Mouse (Mus musculus): ENCODE results near the gene Crtac1.
A peak's percentile ranks its signal among the peaks of the same experiment; 100 is the strongest.

The Crtac1 gene

DNA sequence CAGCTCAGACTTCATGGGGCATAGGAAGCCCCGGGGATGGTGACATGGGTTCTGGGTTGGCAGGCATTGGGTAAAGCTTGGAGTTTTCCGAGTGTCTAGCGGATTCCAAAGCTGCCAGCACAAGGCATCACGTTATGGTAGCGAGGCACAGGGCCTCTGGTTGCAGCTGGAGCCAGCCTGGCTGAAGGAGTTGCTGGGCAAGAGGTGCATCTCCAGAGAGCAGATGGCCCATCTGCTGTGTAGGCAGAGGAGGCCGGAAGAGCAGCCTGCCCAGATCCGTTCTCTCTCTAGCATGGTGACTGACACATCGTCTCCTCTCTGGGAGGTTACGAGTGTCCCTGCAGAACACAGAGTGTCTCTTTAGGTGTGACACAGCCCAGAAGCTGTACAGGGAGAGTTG, 103.4 kb downstream of the Crtac1 start:
- DNase-seq (ENCODE audit: low read depth, low spot score) = no peak

DNA sequence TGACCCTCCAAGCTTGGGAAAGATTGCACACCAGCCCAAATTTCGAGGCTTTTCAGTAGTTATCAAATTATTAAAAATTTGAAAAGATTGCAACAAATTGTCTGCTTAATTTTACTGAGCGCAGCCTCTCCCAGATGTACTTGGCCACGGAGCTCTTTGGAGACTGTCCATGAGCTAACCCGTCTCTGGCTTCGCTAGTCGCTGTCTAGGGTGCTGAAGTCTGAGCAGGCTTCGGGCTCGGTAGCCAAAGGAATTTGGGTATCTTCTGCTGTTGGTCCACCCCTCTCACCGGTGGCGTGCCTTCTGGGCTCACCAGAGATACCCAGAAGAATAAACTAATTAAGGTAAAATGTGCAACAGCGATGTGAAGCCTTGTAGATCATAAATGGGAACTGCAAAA, 105.7 kb downstream of the Crtac1 start:
- no peak for DNase-seq (ENCODE audit: low read depth, low spot score)

DNA sequence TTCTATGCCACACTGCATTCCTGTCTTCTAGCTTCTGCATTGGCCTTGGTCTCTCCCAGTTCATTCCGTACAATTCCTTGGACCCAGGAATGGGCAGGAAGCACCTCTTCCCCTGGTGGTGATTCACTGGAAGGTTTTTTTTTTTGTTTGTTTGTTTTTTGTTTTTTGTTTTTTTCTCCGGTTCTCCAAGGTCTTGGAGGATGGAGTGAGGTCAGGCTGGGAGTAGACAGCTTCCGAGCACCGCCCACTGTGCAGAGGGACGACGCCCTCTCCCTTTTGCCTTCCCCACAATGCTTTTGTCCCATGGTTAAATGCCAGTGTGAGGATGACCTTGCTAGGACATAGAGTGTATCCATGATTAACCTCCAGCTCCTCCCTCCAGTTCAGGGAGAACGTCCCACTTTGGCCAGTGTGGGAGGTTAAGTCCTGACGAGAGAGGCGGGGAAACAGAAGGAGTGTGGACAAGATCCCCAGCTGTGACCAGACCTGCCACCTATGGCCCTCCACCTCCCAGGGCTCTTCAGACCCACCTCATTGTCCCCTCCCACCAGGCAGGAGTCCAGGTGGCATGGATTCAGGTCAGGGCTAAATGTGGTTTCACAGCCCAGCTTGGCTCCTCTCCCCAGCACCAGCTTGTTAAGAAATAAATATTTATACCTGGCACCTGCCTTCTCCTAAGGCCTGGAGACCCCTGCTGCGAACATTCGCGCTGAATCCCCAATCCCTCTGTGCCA, 109.1 kb downstream of the Crtac1 start:
- DNase-seq (ENCODE audit: low read depth, low spot score) = no peak

GRCm38 (mm10) chr19:42321936-42322335, 109.6 kb downstream of the Crtac1 start:
- no peak for DNase-seq (ENCODE audit: low read depth, low spot score)

- DNase-seq (ENCODE audit: low read depth, low spot score) = no peak
Measured at GRCm38 (mm10) chr19:42317648-42318425, 113.7 kb downstream of the Crtac1 start.

GRCm38 (mm10) chr19:42316998-42317397, 114.6 kb downstream of the Crtac1 start:
- no peak for DNase-seq (ENCODE audit: low read depth, low spot score)

GRCm38 (mm10) chr19:42316525-42316924, 115.1 kb downstream of the Crtac1 start:
- no peak for DNase-seq (ENCODE audit: low read depth, low spot score)

DNA sequence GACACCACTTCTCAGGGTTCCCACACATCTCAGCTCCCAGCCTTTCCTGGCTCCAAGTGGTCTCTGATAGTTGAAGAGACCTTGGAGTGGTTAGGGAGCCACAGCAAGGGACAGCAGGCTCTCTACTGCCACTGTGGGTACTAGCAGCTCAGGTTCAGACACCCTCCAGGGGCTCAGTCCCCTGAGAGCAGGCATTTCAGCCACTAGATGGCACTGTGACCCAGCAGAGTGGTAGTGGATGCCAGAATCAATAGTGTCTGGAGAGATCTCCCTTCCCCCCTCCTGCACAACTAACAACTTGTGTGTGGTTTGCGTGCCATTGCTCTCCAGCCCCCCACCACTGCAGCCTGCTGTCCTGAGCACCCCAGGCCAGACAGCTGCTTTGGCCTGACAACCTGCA, 115.7 kb downstream of the Crtac1 start:
- peak; percentile 63 for DNase-seq (ENCODE audit: low read depth, low spot score)

DNA sequence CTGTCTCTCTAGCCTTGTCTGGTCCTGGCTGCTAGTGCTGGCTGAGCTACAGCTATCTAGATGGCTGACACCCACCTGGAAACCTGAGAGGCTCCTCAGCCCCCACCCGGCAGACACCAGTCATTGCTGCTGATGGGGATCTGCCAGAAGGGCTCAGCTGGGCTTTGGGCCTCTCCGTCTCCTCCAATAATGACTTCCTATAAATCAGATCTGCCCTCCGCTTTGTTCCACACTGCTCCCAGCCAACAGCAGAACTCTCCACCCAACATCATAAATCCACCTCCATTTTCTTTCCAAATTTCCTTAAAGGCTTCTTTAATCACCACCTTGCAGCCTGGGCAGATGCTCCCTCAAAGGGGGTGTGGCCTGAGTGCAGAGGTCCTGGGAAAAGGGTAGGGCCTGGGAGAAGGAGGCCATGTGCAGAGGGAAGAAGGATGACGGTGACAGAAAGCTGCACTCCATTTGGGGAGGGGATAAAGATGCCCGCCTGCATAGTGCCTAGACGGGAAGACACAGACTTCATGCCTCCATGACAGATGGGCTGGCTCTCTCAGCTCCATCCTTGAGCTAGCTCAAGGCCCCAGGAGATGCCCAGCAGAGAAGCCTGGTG, 116.4 kb downstream of the Crtac1 start:
- DNase-seq (ENCODE audit: low read depth, low spot score) = no peak

DNA sequence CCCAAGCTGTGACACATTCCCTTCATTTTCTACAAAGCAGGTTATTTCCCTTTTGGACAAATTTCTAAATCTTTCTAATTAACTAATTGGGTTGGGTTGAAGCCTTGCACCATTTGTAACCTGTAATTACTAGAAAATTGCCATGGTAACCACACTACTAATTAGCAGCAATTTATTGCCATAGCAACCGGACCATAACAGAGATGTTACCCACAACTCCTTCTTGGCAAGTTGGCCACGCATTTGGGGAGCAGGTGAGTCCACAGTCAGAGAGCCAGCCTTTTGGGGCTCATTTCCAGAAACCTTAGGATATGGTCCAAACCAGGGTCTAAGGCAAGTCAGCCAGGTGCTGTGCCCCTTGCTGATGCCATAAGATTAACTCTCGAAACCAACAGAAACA, 119.4 kb downstream of the Crtac1 start:
- no peak for DNase-seq (ENCODE audit: low read depth, low spot score)

DNA sequence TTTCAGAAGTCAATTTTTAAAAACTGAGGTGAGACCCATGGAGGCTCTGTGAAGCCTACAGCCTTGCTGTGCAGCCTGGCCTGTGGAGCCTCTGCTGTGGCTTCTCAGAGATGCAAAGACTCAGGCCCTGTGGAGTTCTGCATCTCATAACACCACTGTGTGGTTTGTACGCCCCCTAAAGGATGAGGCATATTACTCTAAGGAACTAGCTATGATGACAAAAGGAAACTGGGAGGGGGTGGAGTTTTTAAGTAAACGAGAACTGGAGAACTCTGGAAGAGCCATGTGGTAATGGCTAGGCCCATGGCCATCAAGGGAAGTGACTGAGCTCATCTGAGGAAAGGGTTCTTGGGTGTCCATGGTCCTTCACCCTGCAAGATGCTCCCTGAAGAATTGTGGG, 120.3 kb downstream of the Crtac1 start:
- DNase-seq (ENCODE audit: low read depth, low spot score) = no peak

GRCm38 (mm10) chr19:42308931-42309330, 122.7 kb downstream of the Crtac1 start:
- DNase-seq (ENCODE audit: low read depth, low spot score) = no peak

GRCm38 (mm10) chr19:42307019-42307418, 124.6 kb downstream of the Crtac1 start:
- no peak for DNase-seq (ENCODE audit: low read depth, low spot score)

DNA sequence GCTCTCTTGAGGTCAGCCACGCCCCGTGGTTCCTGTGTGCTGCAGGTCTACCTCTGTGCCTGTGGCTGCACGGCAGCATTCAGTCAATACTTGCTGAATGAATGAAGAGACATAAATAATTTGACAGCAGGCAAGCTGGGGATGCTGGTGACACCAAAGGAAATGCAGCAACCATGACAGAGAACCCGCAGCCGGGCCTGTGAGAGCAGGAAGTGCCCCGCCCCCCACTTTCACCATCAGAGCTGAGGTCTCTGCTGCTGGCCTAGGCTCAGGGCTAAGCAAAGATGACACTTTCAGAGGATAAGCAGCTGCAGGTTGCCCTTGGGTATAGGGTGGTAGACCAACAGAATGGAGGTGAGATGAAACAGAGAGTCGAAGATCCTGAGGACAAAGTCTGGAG, 125.4 kb downstream of the Crtac1 start:
- DNase-seq (ENCODE audit: low read depth, low spot score) = no peak

DNA sequence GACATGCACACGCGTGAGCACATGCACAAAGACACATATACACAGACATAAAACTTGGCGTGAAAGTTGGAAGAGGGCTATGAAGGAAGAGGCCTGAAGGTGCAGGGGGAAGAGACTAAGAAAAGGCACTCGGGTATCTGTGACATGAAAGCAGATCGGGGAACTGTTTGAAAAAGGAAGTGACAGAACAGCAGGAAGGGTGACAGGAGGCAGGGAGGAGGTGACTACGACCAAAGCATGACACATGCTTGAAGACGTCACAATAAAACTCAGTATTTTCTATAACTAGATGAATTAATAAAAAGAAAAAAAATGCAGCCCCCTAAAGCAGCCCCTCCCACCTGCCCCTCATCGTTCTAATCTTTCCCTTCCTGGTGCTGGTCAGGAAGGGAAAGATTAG, 125.8 kb downstream of the Crtac1 start:
- no peak for DNase-seq (ENCODE audit: low read depth, low spot score)

DNA sequence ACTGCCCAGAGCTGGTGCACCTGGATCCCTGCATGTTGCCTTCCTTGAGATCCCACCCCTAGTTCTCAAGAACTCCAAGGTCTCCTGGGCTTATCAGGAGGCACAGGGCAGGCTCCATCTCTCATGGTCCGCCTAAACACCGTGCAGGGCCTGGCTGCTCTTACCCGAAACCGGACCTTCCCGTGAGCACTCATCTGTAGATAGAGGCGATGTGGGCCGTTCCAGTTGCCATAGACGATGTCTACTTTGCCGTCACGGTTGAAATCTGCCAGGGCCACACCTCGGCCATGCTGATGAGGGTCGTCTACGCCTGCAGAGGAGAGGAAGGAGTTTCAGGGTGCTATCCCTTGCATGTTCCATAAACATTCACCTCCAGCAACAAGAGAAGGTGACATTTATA, 127.1 kb downstream of the Crtac1 start:
- no peak for DNase-seq (ENCODE audit: low read depth, low spot score)

- no peak for DNase-seq (ENCODE audit: low read depth, low spot score)
Measured at GRCm38 (mm10) chr19:42303210-42303813, 128.3 kb downstream of the Crtac1 start.

GRCm38 (mm10) chr19:42293216-42293615, 138.4 kb downstream of the Crtac1 start:
- DNase-seq (ENCODE audit: low read depth, low spot score) = no peak

- no peak for DNase-seq (ENCODE audit: low read depth, low spot score)
Measured at GRCm38 (mm10) chr19:42292106-42292505, 139.5 kb downstream of the Crtac1 start.

GRCm38 (mm10) chr19:42290954-42291661, 140.5 kb downstream of the Crtac1 start:
- DNase-seq (ENCODE audit: low read depth, low spot score) = no peak

DNA sequence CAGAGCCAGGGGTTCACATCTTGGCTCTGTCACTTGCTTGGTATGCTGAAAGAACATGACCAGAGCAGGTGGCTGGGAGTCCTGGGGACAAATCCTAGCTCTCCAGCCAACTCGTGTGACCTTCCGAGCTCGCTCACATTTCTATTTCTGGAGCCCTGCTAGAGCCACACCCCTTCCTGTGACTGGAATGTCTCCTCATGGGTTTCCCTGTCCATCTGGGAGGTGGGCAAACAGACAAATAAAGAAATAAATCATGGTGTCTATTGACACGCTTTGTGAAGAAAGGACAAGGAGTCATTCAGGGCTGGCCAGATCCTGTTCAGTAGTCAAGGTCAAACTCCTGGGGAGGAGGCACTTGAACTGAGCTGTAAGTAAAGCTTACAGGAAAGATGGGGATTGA, 143.2 kb downstream of the Crtac1 start:
- no peak for DNase-seq (ENCODE audit: low read depth, low spot score)

DNA sequence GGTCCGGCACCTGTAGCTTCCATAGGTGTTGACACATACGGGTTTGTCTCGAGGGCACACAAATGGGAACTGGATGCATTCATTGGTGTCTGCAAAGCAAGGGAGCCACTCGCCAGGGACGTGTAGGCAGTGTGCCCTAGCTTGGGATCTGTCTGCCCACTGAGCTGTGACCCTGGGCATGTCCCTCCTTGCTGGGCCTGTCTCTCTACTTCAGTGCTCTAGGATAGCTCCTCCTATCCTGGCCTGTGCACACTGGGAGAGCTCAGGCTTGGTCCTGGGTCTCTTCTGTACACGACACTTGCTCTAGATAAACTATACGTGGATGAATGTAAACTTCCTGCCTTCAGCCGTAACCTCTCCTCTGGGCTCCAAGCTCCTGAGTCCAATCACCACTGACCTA, 147.4 kb downstream of the Crtac1 start:
- no peak for DNase-seq (ENCODE audit: low read depth, low spot score)

Data from retina, adult 2 months (tissue).